Mouse (Mus musculus): Measurements from ENCODE around the gene Grhl3. TPM values are rescaled to one million over a fixed set of nuclear protein-coding genes. Genes with fewer than 3 reads are reported as not detected.

The Grhl3 gene
- polyA plus RNA-seq, 1 experiment from 2014 or later = 5.4 TPM

DNA sequence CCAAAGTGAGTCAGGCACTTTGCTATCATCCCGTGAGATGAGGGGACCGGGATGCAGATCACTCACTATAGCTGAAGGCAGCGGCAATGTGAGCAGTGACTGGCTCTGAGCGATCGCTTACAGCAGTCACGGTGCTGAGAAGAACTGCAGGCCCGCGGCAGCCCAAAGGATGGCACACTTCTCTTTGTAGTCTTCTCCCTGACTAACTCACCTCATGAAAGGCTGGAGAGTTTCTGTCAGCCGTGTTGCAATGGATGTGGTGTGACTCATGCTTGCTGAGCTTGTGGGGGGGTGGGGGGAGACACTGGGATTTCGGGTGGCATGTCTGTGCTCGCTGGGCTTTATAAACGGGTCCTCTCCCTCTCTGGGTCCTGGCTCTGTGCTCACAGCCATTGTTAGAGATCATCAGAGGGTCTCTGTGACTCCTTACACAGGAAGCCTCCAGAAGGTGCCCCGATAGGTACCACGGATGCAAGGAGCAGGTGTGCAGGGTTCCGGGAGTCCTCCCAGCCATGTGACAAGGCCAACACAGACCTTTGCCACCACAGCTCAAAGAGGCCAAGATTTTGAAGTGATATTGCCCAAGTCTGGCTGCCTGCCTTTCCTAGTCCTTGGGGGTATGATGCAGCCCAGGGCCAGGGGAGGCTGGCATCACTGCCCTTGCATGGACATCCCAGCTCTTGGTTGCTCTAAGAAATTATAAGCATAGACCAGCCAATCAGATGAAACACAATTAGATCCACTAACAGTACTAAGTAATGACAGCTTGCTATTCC, 2.1 kb upstream of the Grhl3 start:
- ATAC-seq (replicated peaks; ENCODE audit: insufficient number of reproducible peaks, insufficient read depth, low FRiP score, low read depth) = no peak
- H3K4me3 ChIP-seq = no peak overlapping the region
- peaks cover 40% of the 10 kb centered on the region for H3K27me3 ChIP-seq
- no peak overlapping the region for H3K9ac ChIP-seq
- no peaks in the 10 kb centered on the region for H3K36me3 ChIP-seq
- H3K9me3 ChIP-seq (replicated peaks) = no peaks in the 10 kb centered on the region
- 59% methylated on average over 15 of the region's 15 CpGs for WGBS
- no peak overlapping the region for H3K27ac ChIP-seq
- H3K4me1 ChIP-seq (replicated peaks) = peaks cover 33% of the 10 kb centered on the region
- no peak overlapping the region for H3K4me2 ChIP-seq

DNA sequence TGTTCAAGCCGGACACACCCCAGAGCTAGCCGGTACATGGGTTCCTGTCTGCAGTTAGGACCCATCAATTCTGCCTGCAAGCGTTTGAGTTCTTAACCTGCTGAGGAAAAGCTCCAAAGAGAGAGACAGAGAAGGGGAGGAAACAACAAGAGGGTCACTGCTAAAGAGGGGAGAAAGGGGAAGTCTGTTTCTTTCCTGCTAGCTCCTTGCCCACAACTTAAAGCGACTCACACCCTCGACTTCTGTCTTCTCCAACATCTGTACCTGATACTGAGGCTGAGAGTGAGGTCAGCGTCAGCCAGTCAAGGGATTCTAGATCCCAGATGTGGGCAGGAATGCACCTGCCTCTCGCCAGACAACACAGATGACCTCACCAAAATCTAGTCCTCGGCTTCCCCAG, 1.2 kb downstream of the Grhl3 start:
- peak overlapping the region; percentile 85 for H3K27ac ChIP-seq
- peaks cover 40% of the 10 kb centered on the region for H3K27me3 ChIP-seq
- 39% methylated on average over 8 of the region's 8 CpGs for WGBS
- 0 out of 2 replicates have a peak overlapping the region, but pooled peaks have one; percentile 23 for H3K9ac ChIP-seq
- ATAC-seq (replicated peaks; ENCODE audit: insufficient number of reproducible peaks, insufficient read depth, low FRiP score, low read depth) = no peak
- no peaks in the 10 kb centered on the region for H3K36me3 ChIP-seq
- peaks cover 66% of the 10 kb centered on the region for H3K4me1 ChIP-seq (replicated peaks)
- H3K9me3 ChIP-seq (replicated peaks) = no peaks in the 10 kb centered on the region
- peak overlapping the region; percentile 53 for H3K4me3 ChIP-seq
- H3K4me2 ChIP-seq = peak overlapping the region; percentile 71

DNA sequence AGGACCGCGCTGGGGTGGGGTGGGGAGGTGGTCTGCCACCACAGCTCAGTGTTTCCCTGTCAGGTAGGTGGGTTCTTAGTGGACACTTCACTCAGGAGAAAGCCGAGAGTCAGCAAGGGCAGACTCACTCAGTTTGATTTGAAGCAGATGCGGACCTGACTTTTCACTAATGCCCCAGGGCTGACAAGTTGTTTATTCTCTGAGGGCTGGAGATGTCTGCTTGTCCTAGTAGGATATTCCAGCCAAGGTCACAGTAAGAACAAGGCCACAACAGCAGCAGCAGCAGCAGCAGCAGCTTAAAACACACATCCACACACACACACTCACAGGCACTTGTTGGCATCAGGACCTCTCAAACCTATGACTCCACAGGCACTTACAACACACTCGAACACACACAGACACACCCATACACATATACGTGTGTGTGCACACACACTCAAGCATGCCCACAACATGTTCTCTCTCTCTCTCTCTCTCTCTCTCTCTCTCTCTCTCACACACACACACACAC, 2.3 kb downstream of the Grhl3 start:
- Histone ChIP-seq H3K36me3 (no peaks in the 10 kb centered on the region), H3K9ac (peak overlapping the region; percentile 39; the same call in 1 of the 2 replicates), H3K4me1 (replicated peaks) (peaks cover 78% of the 10 kb centered on the region), H3K9me3 (replicated peaks) (no peaks in the 10 kb centered on the region), H3K27ac (peak overlapping the region; percentile 85), H3K27me3 (peaks cover 31% of the 10 kb centered on the region), H3K4me2 (peak overlapping the region; percentile 71), H3K4me3 (peak overlapping the region; percentile 39)
- 46% methylated on average over 6 of the region's 6 CpGs for WGBS
- ATAC-seq (replicated peaks; ENCODE audit: insufficient number of reproducible peaks, insufficient read depth, low FRiP score, low read depth) = no peak

- H3K9me3 ChIP-seq (replicated peaks) = no peaks in the 10 kb centered on the region
- no peaks in the 10 kb centered on the region for H3K36me3 ChIP-seq
- H3K27me3 ChIP-seq = peaks cover 27% of the 10 kb centered on the region
- ATAC-seq (replicated peaks; ENCODE audit: insufficient number of reproducible peaks, insufficient read depth, low FRiP score, low read depth) = 0 out of 2 replicates have a peak, but pooled peaks have one; percentile 2
- peak overlapping the region; percentile 85 for H3K27ac ChIP-seq
- H3K4me2 ChIP-seq = peak overlapping the region; percentile 71
- 13% methylated on average over 32 of the region's 32 CpGs for WGBS
- peak overlapping the region; percentile 39 for H3K4me3 ChIP-seq
- H3K4me1 ChIP-seq (replicated peaks) = peaks cover 83% of the 10 kb centered on the region
- H3K9ac ChIP-seq = peak overlapping the region; percentile 39
Measured at GRCm38 (mm10) chr4:135570152-135571036, 3.0 kb downstream of the Grhl3 start.

DNA sequence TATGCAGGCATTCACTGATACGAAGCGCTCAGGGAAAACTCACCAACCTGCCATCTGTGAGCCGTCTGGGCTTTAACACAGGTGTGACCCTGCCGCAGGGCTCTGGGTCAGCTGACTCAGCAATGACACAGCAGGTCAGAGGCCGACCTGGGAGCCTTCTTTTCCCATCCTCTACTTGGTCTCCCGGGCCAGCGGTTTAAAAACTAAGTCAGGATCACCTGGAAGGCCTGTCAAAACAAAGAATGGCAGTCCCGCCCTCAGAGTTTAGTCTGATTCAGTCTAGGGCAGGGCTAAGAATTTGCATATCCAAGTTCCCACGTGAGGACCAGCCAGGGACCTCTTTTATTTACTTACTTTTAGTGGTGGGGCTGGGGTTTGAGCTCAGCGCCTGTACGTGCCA, 4.2 kb downstream of the Grhl3 start:
- Histone ChIP-seq H3K4me2 (peak overlapping the region; percentile 71; the same call in 1 of the 2 replicates), H3K36me3 (no peaks in the 10 kb centered on the region), H3K4me1 (replicated peaks) (peaks cover 95% of the 10 kb centered on the region), H3K9ac (no peak overlapping the region), H3K9me3 (replicated peaks) (no peaks in the 10 kb centered on the region), H3K27ac (peak overlapping the region; percentile 85), H3K27me3 (peaks cover 17% of the 10 kb centered on the region; the same call in 1 of the 2 replicates), H3K4me3 (no peak overlapping the region)
- 18% methylated on average over 11 of the region's 11 CpGs for WGBS
- no peak for ATAC-seq (replicated peaks; ENCODE audit: insufficient number of reproducible peaks, insufficient read depth, low FRiP score, low read depth)

DNA sequence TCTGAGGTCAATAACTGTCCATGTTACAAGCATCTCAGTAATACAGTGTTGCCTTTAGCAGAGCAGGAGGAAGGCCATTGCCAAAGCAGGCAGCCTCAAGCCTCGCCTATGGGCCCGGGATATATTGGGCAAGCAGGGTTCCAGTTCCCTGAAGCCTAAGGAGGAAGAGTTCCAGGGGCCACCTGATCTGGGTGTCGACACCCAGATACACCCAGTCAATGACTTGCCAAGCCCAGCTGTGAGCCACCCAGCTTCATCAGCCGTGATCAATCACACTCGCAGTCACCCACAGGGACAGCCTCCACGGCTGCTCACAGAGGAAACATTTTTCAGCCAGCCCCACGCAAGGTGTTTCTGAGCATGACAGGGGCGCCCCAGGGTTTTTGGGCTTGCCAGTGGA, 5.9 kb downstream of the Grhl3 start:
- Histone ChIP-seq H3K36me3 (no peaks in the 10 kb centered on the region), H3K4me2 (no peak overlapping the region), H3K9me3 (replicated peaks) (no peaks in the 10 kb centered on the region), H3K27me3 (0 out of 2 replicates have a peak, but pooled peaks cover 8% of the 10 kb centered on the region), H3K4me3 (no peak overlapping the region), H3K4me1 (replicated peaks) (peaks cover 90% of the 10 kb centered on the region), H3K27ac (peak overlapping the region; percentile 89), H3K9ac (no peak overlapping the region)
- ATAC-seq (replicated peaks; ENCODE audit: insufficient number of reproducible peaks, insufficient read depth, low FRiP score, low read depth) = no peak
- 61% methylated on average over 8 of the region's 8 CpGs for WGBS

GRCm38 (mm10) chr4:135567042-135567441, 6.4 kb downstream of the Grhl3 start:
- WGBS = 34% methylated on average over 11 of the region's 11 CpGs
- H3K36me3 ChIP-seq = no peaks in the 10 kb centered on the region
- no peak for ATAC-seq (replicated peaks; ENCODE audit: insufficient number of reproducible peaks, insufficient read depth, low FRiP score, low read depth)
- no peak overlapping the region for H3K4me3 ChIP-seq
- no peak overlapping the region for H3K4me2 ChIP-seq
- H3K9me3 ChIP-seq (replicated peaks) = no peaks in the 10 kb centered on the region
- H3K27ac ChIP-seq = peak overlapping the region; percentile 89
- no peak overlapping the region for H3K9ac ChIP-seq
- 0 out of 2 replicates have a peak, but pooled peaks cover 4% of the 10 kb centered on the region for H3K27me3 ChIP-seq
- H3K4me1 ChIP-seq (replicated peaks) = peaks cover 86% of the 10 kb centered on the region

GRCm38 (mm10) chr4:135565400-135565799, 8.0 kb downstream of the Grhl3 start:
- Histone ChIP-seq H3K4me2 (no peak overlapping the region), H3K4me1 (replicated peaks) (peaks cover 72% of the 10 kb centered on the region), H3K4me3 (no peak overlapping the region), H3K27ac (peak overlapping the region; percentile 89), H3K9ac (no peak overlapping the region), H3K9me3 (replicated peaks) (no peaks in the 10 kb centered on the region), H3K27me3 (no peaks in the 10 kb centered on the region), H3K36me3 (no peaks in the 10 kb centered on the region)
- ATAC-seq (replicated peaks; ENCODE audit: insufficient number of reproducible peaks, insufficient read depth, low FRiP score, low read depth) = peak; percentile 83
- WGBS = 15% methylated on average over 9 of the region's 9 CpGs

DNA sequence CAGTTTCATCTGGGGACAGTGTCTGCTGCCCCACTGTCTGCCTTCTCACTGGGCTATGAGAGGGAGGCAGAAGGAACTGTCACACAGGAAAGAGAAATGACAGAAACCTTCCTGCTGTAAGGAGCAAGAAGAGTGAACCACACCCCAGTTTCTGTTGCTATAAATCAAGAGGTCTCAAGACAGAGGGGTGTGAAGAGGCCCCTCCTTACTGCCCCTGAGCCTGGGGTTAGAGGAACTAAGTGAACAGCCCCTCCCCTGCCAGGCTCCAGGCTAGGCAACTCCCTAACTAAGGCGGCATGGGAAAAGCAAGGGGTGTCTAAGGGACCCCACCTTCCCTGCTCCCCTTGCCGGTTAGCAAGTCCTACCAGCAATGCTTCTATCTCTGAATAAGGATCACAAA, 9.6 kb downstream of the Grhl3 start:
- Histone ChIP-seq H3K4me3 (no peak overlapping the region), H3K9me3 (replicated peaks) (no peaks in the 10 kb centered on the region), H3K4me2 (no peak overlapping the region), H3K36me3 (no peaks in the 10 kb centered on the region), H3K27ac (peak overlapping the region; percentile 89), H3K4me1 (replicated peaks) (peaks cover 65% of the 10 kb centered on the region), H3K27me3 (no peaks in the 10 kb centered on the region), H3K9ac (no peak overlapping the region)
- 40% methylated on average over 2 of the region's 2 CpGs for WGBS
- no peak for ATAC-seq (replicated peaks; ENCODE audit: insufficient number of reproducible peaks, insufficient read depth, low FRiP score, low read depth)

DNA sequence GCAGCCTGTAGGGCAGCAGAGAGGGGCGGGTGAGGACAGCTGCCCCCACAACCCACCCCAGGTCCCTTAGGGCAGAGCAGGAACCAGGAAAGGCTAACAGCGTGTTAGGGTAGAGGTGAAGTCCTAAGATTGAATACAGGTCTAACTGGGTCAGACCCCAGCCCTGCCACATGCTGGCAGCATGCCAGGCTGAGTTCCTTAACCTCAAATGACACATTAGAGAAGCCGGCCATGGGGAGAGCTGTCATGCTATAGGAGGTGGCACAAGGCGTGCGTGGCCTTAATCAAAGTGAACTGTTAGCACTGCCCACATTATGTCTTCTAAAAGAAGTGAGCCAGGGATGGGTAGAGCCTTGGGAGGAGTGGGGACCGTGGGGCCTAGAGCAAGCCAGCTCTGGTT, 24.1 kb downstream of the Grhl3 start:
- WGBS = 62% methylated on average over 6 of the region's 6 CpGs
- Histone ChIP-seq H3K27ac (no peak overlapping the region), H3K4me3 (no peak overlapping the region), H3K4me2 (no peak overlapping the region), H3K27me3 (no peaks in the 10 kb centered on the region), H3K36me3 (no peaks in the 10 kb centered on the region), H3K9ac (no peak overlapping the region), H3K9me3 (replicated peaks) (no peaks in the 10 kb centered on the region), H3K4me1 (replicated peaks) (peaks cover 65% of the 10 kb centered on the region)
- ATAC-seq (replicated peaks; ENCODE audit: insufficient number of reproducible peaks, insufficient read depth, low FRiP score, low read depth) = no peak

DNA sequence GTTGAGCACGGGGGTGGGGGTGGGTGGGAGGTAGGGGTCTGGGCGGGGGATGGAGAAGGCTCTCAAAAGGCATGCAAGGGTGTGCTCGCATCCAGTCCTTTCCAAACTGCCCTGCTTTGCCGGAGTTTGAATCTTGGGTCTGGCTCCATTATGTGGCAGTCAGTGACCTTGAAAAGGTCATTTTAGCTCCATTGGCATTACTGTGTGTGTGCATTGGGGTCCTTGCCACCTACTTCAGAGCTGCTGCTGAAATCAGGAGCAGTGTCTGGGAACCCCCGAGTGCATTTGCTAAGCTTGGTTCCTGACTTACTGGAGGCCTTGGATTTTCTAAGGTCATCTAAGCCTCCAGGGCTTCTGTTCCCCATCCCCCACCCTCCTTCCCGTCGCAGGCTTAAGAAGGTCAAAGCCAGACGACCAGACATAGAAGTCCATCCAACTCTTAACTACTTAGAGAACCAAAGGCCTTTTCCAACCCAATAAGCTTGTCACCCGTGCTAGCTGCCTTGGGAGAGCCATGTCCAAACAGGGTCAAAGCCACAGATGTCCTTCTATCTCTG, 24.8 kb downstream of the Grhl3 start:
- Histone ChIP-seq H3K4me1 (replicated peaks) (peaks cover 68% of the 10 kb centered on the region), H3K27ac (peak overlapping the region; percentile 49; the same call in 1 of the 2 replicates), H3K4me3 (no peak overlapping the region), H3K27me3 (no peaks in the 10 kb centered on the region), H3K9me3 (replicated peaks) (no peaks in the 10 kb centered on the region), H3K4me2 (no peak overlapping the region), H3K36me3 (no peaks in the 10 kb centered on the region), H3K9ac (no peak overlapping the region)
- 38% methylated on average over 9 of the region's 9 CpGs for WGBS
- ATAC-seq (replicated peaks; ENCODE audit: insufficient number of reproducible peaks, insufficient read depth, low FRiP score, low read depth) = no peak
